Mouse (Mus musculus): ENCODE results near the gene Abca1.

- TF ChIP-seq GATA1 (IDR thresholded peaks at IDR 0.05; ENCODE audit: borderline replicate concordance, low read length) (no peak), FLI1 (IDR thresholded peaks at IDR 0.05; ENCODE audit: low read length) (no peak)
Observed at GRCm38 (mm10) chr4:53018392-53018791, 141.3 kb downstream of the Abca1 start.
